Mouse (Mus musculus): ENCODE results near the gene Abcc5. TPM values are rescaled to one million over a fixed set of nuclear protein-coding genes. Genes with fewer than 3 reads are reported as not detected.
"Not testable (repeated sequence)": the region's sequence is repeated elsewhere in the genome, so short reads cannot be mapped to it uniquely, and the experiment has no call there.

The Abcc5 gene
- polyA plus RNA-seq, 1 experiment: 55.4 TPM

- 94% methylated on average over 11 of the region's 11 CpGs for WGBS
- no peak for TF ChIP-seq POLR2A (IDR thresholded peaks at IDR 0.05; ENCODE audit: low read depth, low read length)
- TF ChIP-seq CTCF (IDR thresholded peaks at IDR 0.05; ENCODE audit: extremely low read depth, insufficient read depth, insufficient read length, insufficient replicate concordance): no peak
- H3K27me3 ChIP-seq (ENCODE audit: control insufficient read depth, insufficient read depth, low read length): no peaks in the 10 kb centered on the region
These were observed 64.1 kb downstream of the Abcc5 start for GRCm38 (mm10) chr16:20362121-20362520.

DNA sequence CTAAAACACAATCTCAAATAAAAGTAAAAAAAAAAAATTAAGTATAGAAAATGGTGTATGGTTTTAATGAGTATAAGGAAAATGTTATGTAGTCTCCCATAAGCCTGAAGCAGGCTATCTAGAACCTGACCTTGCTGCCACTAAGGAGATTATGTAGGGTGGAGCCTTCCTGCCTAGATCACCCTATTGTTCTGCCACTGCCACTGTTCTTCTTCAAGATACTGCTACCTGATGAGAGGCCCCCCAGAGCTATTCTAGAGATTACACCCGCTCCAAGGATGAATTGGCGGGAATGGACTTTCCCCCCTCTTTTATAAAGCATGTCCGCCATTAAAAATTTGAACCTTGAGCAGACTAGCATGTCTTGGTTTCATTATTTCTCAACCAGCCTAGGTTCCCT lies 64.7 kb downstream of the Abcc5 start:
- not testable (repeated sequence) for H3K4me1 ChIP-seq (ENCODE audit: control insufficient read depth, insufficient read depth, insufficient read length); H3K36me3 ChIP-seq (ENCODE audit: control insufficient read depth, insufficient read depth, low read length); H3K27ac ChIP-seq (ENCODE audit: insufficient read depth, low read length); H3K4me3 ChIP-seq (ENCODE audit: extremely low read depth, insufficient read depth, insufficient read length); H3K27me3 ChIP-seq (ENCODE audit: control insufficient read depth, insufficient read depth, low read length); DNase-seq (ENCODE audit: low read depth in 1 of 2, low spot score in 2 of 2)
- WGBS: 81% methylated on average over 3 of the region's 3 CpGs

More at GRCm38 (mm10) chr16:20362121-20362520, 64.1 kb downstream of the Abcc5 start:
- Histone ChIP-seq H3K4me1 (ENCODE audit: control insufficient read depth, insufficient read depth, insufficient read length) (no peaks in the 10 kb centered on the region; the same call in 1 of the 2 replicates), H3K4me3 (ENCODE audit: extremely low read depth, insufficient read depth, insufficient read length) (no peak overlapping the region), H3K27ac (ENCODE audit: insufficient read depth, low read length) (no peak overlapping the region), H3K36me3 (ENCODE audit: control insufficient read depth, insufficient read depth, low read length) (peaks cover 5% of the 10 kb centered on the region)
- DNase-seq (ENCODE audit: low read depth in 1 of 2, low spot score in 2 of 2): no peak

DNA sequence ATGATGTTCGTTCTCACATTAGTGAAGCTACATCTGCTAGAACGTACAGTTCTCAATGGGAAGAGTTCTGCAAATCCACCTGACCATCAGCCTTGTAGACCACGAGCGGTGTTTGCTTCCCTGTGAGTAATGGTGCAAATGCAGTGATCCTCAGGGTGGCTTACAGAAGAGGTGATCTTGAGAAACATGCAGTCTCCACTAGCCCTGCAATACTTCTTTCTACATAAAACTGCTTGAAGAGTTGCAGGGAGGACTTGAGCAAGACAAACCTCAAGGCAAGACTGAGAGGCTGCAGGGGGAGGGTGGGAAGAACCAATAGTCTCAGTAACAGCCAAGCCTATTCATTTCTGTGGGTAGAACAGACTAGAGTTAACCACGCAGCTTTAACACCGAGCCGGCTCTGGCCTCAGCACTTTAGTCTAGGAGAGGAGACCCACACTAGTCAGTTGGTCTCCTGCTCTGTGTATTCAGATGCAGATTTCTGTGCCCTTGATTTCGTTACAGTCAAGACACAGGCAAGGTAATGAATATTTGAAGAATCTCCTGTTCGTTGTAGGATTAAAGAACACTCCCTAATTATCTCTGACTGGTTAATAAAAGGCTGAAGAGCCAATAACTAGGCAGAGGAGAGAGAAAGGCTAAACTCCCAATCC lies 66.4 kb downstream of the Abcc5 start:
- Histone ChIP-seq H3K4me3 (ENCODE audit: extremely low read depth, insufficient read depth, insufficient read length) (no peak overlapping the region), H3K4me1 (ENCODE audit: control insufficient read depth, insufficient read depth, insufficient read length) (no peaks in the 10 kb centered on the region; the same call in 1 of the 2 replicates), H3K27ac (ENCODE audit: insufficient read depth, low read length) (no peak overlapping the region), H3K36me3 (ENCODE audit: control insufficient read depth, insufficient read depth, low read length) (peaks cover 7% of the 10 kb centered on the region), H3K27me3 (ENCODE audit: control insufficient read depth, insufficient read depth, low read length) (no peaks in the 10 kb centered on the region)
- no peak for DNase-seq (ENCODE audit: low read depth in 1 of 2, low spot score in 2 of 2)
- TF ChIP-seq POLR2A (IDR thresholded peaks at IDR 0.05; ENCODE audit: low read depth, low read length) (no peak), CTCF (IDR thresholded peaks at IDR 0.05; ENCODE audit: extremely low read depth, insufficient read depth, insufficient read length, insufficient replicate concordance) (no peak)
- WGBS: 90% methylated on average over 9 of the region's 9 CpGs

- DNase-seq (ENCODE audit: low read depth in 1 of 2, low spot score in 2 of 2): no peak
- no peaks in the 10 kb centered on the region; the same call in 1 of the 2 replicates for H3K4me1 ChIP-seq (ENCODE audit: control insufficient read depth, insufficient read depth, insufficient read length)
- no peaks in the 10 kb centered on the region for H3K27me3 ChIP-seq (ENCODE audit: control insufficient read depth, insufficient read depth, low read length)
- H3K36me3 ChIP-seq (ENCODE audit: control insufficient read depth, insufficient read depth, low read length): peaks cover 6% of the 10 kb centered on the region
- H3K4me3 ChIP-seq (ENCODE audit: extremely low read depth, insufficient read depth, insufficient read length): no peak overlapping the region
- TF ChIP-seq CTCF (IDR thresholded peaks at IDR 0.05; ENCODE audit: extremely low read depth, insufficient read depth, insufficient read length, insufficient replicate concordance): no peak
- no peak for TF ChIP-seq POLR2A (IDR thresholded peaks at IDR 0.05; ENCODE audit: low read depth, low read length)
- 71% methylated on average over 5 of the region's 5 CpGs for WGBS
- H3K27ac ChIP-seq (ENCODE audit: insufficient read depth, low read length): 0 out of 2 replicates have a peak overlapping the region, but pooled peaks have one; percentile 2
These were observed 68.4 kb downstream of the Abcc5 start for GRCm38 (mm10) chr16:20357837-20358236.

DNA sequence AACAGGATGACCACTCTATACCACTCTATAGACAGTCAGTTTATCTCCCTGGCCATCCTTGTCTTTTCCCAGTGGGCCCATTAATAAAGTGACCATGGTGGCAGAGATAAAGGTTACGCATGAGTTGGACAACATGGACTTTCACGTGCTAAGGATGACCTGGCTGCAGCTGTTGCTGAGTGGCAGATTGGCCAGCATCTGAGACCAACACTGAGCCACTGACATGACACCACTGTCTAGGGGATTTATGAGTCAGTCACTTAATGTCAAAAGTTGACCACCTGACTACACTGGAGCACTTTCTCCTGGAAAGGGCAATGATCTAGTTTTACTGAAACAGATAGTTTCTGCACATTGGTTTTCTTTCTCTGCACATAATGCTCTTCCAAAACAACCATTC lies 71.4 kb downstream of the Abcc5 start:
- no peak for DNase-seq (ENCODE audit: low read depth in 1 of 2, low spot score in 2 of 2)
- TF ChIP-seq CTCF (IDR thresholded peaks at IDR 0.05; ENCODE audit: extremely low read depth, insufficient read depth, insufficient read length, insufficient replicate concordance) (no peak), POLR2A (IDR thresholded peaks at IDR 0.05; ENCODE audit: low read depth, low read length) (no peak)
- H3K27me3 ChIP-seq (ENCODE audit: control insufficient read depth, insufficient read depth, low read length): no peaks in the 10 kb centered on the region
- no peak overlapping the region for H3K27ac ChIP-seq (ENCODE audit: insufficient read depth, low read length)
- H3K36me3 ChIP-seq (ENCODE audit: control insufficient read depth, insufficient read depth, low read length): peaks cover 6% of the 10 kb centered on the region
- H3K4me3 ChIP-seq (ENCODE audit: extremely low read depth, insufficient read depth, insufficient read length): no peak overlapping the region
- WGBS: 89% methylated on average over 2 of the region's 2 CpGs
- H3K4me1 ChIP-seq (ENCODE audit: control insufficient read depth, insufficient read depth, insufficient read length): no peaks in the 10 kb centered on the region; the same call in 1 of the 2 replicates

DNA sequence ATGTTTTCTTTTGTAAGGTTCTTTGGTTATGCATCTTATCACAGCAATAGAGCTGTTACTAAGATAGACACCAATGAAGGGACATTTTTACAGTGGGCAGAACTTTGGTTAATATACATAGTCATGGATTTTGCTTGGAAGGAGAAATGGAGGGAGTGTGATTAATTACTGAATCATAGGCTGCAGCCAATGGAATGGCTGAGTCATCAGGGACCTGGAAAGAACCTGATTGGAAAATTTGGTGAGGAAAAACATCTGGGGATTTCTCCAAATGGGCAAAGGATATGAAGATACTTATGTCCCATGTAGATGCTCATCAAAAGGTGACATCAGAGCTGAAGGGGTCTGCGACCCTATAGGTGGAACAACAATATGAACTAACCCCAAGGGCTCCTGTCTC lies 72.2 kb downstream of the Abcc5 start:
- H3K27ac ChIP-seq (ENCODE audit: insufficient read depth, low read length): no peak overlapping the region
- no peak for DNase-seq (ENCODE audit: low read depth in 1 of 2, low spot score in 2 of 2)
- TF ChIP-seq CTCF (IDR thresholded peaks at IDR 0.05; ENCODE audit: extremely low read depth, insufficient read depth, insufficient read length, insufficient replicate concordance) (no peak), POLR2A (IDR thresholded peaks at IDR 0.05; ENCODE audit: low read depth, low read length) (no peak)
- H3K36me3 ChIP-seq (ENCODE audit: control insufficient read depth, insufficient read depth, low read length): peaks cover 6% of the 10 kb centered on the region
- no peak overlapping the region for H3K4me3 ChIP-seq (ENCODE audit: extremely low read depth, insufficient read depth, insufficient read length)
- no peaks in the 10 kb centered on the region for H3K27me3 ChIP-seq (ENCODE audit: control insufficient read depth, insufficient read depth, low read length)
- no peaks in the 10 kb centered on the region; the same call in 1 of the 2 replicates for H3K4me1 ChIP-seq (ENCODE audit: control insufficient read depth, insufficient read depth, insufficient read length)
- 86% methylated on average over 1 of the region's 1 CpGs for WGBS

GRCm38 (mm10) chr16:20345464-20345863 lies 80.7 kb downstream of the Abcc5 start:
- Histone ChIP-seq H3K27ac (ENCODE audit: insufficient read depth, low read length) (no peak overlapping the region), H3K27me3 (ENCODE audit: control insufficient read depth, insufficient read depth, low read length) (no peaks in the 10 kb centered on the region), H3K4me1 (ENCODE audit: control insufficient read depth, insufficient read depth, insufficient read length) (no peaks in the 10 kb centered on the region), H3K4me3 (ENCODE audit: extremely low read depth, insufficient read depth, insufficient read length) (no peak overlapping the region), H3K36me3 (ENCODE audit: control insufficient read depth, insufficient read depth, low read length) (no peaks in the 10 kb centered on the region; the same call in 1 of the 2 replicates)
- WGBS: 86% methylated on average over 1 of the region's 1 CpGs
- no peak for DNase-seq (ENCODE audit: low read depth in 1 of 2, low spot score in 2 of 2)
- TF ChIP-seq CTCF (IDR thresholded peaks at IDR 0.05; ENCODE audit: extremely low read depth, insufficient read depth, insufficient read length, insufficient replicate concordance) (no peak), POLR2A (IDR thresholded peaks at IDR 0.05; ENCODE audit: low read depth, low read length) (no peak)
